Mouse (Mus musculus) hindbrain, postnatal 0 days (tissue): ENCODE results near the gene Nif3l1. TPM values are rescaled to one million over a fixed set of nuclear protein-coding genes. Genes with fewer than 3 reads are reported as not detected.

Source experiments
- ATAC-seq: fragments of 200-750 bp; cut with Nextera tagmentation; 2 replicates; pipeline ENCODE4 v1.8.0; 2017; ENCODE audit warnings: mild to moderate bottlenecking, moderate TSS enrichment, moderate library complexity
- DNase-seq: peaks from one replicate; pipeline ENCODE4 v3.0.0-alpha.2; 2015; ENCODE audit warnings: low spot score
- H3K27ac ChIP-seq: fragments of 300-500 bp; sonication (generic); 2 replicates; pipeline ENCODE4 v1.5.1; 2014; ENCODE audit warnings: mild to moderate bottlenecking
- H3K27me3 ChIP-seq: fragments of 300-500 bp; sonication (generic); 2 replicates; pipeline ENCODE4 v1.6.1; 2014; ENCODE audit warnings: low read length, mixed read lengths; ENCODE audit not compliant: insufficient read depth
- H3K36me3 ChIP-seq: fragments of 300-500 bp; sonication (generic); 2 replicates; pipeline ENCODE4 v1.6.1; 2014; ENCODE audit warnings: low read length, mixed read lengths; ENCODE audit not compliant: insufficient read depth
- H3K4me1 ChIP-seq: fragments of 300-500 bp; sonication (generic); 2 replicates; pipeline ENCODE4 v1.6.1; 2014; ENCODE audit warnings: antibody characterized with exemption, low read length, mixed read lengths; ENCODE audit not compliant: insufficient read depth
- H3K4me2 ChIP-seq: fragments of 300-500 bp; sonication (generic); 2 replicates; pipeline ENCODE4 v1.6.1; 2014; ENCODE audit warnings: low read depth, mild to moderate bottlenecking, low read length, moderate library complexity, mixed read lengths
- H3K4me3 ChIP-seq: fragments of 300-500 bp; sonication (generic); 2 replicates; pipeline ENCODE4 v1.5.1; 2014; ENCODE audit warnings: low read length
- H3K9ac ChIP-seq: fragments of 300-500 bp; sonication (generic); replicated peaks from 2 replicates; pipeline ENCODE4 v1.6.1; 2014; ENCODE audit warnings: mild to moderate bottlenecking, low read length, moderate library complexity, mixed read lengths
- H3K9me3 ChIP-seq: fragments of 300-500 bp; sonication (generic); 2 replicates; pipeline ENCODE4 v1.6.1; 2016; ENCODE audit warnings: low read length, mixed read lengths
- CTCF ChIP-seq: IDR thresholded peaks from 2 replicates; pipeline ENCODE4 v1.5.1; 2016; ENCODE audit warnings: antibody characterized with exemption, control low read depth, low read depth
- WGBS: fragments of 180-500 bp; shearing (Covaris S2); extraction: QIAGEN DNeasy Blood & Tissue Kit; methylation state at CpG from one replicate; pipeline ENCODE4 v1.1.7; 2014; 5-methylcytosine and 5-hydroxymethylcytosine counted together
- polyA plus RNA-seq: library from polyadenylated mRNA; unstranded; fragments of >200 nt; fragmentation: Nextera tagmentation; extraction: Ambion mirVana; gene quantifications from 2 replicates; pipeline ENCODE4 v1.2.1, GENCODE M21; 2015
- total RNA-seq: library from RNA; depleted of rRNA; stranded (reverse); fragments of >200 nt; gene quantifications from 2 replicates; pipeline ENCODE4 v1.2.3, GENCODE M21; 2014

Nif3l1 gene
- total and polyA plus RNA-seq, 2 experiments from 2014 or later = 28.6 to 37.5 TPM

DNA sequence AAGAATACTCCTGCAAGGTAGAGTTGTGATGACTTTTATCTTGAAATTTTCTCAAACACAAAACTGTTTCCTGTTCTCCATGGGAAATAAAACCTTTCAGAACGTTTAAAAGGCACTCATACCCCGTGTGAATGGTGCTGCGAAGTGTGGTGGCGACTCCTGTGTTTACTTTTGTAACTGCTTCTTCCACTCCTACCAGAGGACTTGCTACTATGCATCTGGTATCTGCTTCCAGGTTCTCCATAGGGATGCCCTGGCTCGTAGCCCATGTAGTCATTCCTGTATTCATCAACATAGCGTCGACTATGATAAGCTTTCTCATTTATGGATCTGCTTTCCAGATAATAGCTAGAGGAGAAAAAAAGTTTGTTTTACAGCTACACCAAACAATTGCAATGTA lies 24.0 kb upstream of the Nif3l1 start:
- 48% methylated on average over 7 of the region's 7 CpGs for WGBS
- Histone ChIP-seq H3K4me3 (no peak overlapping the region), H3K4me2 (peak overlapping the region; percentile 72; the same call in 1 of the 2 replicates), H3K27ac (no peak overlapping the region), H3K27me3 (no peaks in the 10 kb centered on the region), H3K4me1 (peaks cover 3% of the 10 kb centered on the region; the same call in 1 of the 2 replicates), H3K36me3 (peaks cover 41% of the 10 kb centered on the region), H3K9ac (no peak overlapping the region), H3K9me3 (no peaks in the 10 kb centered on the region)
- TF ChIP-seq CTCF = no peak
- DNase-seq (peak; percentile 20), ATAC-seq (no peak)

DNA sequence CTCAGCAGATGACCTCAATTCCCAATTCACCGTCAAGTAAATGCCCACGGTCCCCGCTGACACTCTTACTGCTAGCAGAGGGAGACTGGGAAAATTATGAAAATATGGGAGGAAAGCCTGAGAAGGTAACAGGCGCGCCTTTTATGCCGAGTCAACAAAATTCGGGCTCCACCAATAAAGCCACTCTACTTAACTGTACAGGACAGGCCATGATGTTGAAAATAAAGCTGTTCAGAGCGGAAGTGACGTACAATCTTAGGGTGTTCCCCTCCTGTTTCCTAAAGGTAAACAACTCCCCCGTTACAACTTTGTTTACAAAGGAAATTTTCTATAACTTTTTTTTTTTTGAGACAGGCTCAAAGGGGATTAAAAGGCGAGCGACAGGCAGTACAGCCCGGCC lies 22.1 kb upstream of the Nif3l1 start:
- H3K27ac ChIP-seq = peak overlapping the region; percentile 99
- ATAC-seq (peak; percentile 60), DNase-seq (peak; percentile 80)
- H3K4me3 ChIP-seq = peak overlapping the region; percentile 68
- no peaks in the 10 kb centered on the region for H3K9me3 ChIP-seq
- H3K9ac ChIP-seq = peak overlapping the region; percentile 99
- TF ChIP-seq CTCF = no peak
- peaks cover 3% of the 10 kb centered on the region; the same call in 1 of the 2 replicates for H3K4me1 ChIP-seq
- WGBS = 3% methylated on average over 13 of the region's 13 CpGs
- H3K36me3 ChIP-seq = peaks cover 25% of the 10 kb centered on the region
- peak overlapping the region; percentile 72 for H3K4me2 ChIP-seq
- no peaks in the 10 kb centered on the region for H3K27me3 ChIP-seq

DNA sequence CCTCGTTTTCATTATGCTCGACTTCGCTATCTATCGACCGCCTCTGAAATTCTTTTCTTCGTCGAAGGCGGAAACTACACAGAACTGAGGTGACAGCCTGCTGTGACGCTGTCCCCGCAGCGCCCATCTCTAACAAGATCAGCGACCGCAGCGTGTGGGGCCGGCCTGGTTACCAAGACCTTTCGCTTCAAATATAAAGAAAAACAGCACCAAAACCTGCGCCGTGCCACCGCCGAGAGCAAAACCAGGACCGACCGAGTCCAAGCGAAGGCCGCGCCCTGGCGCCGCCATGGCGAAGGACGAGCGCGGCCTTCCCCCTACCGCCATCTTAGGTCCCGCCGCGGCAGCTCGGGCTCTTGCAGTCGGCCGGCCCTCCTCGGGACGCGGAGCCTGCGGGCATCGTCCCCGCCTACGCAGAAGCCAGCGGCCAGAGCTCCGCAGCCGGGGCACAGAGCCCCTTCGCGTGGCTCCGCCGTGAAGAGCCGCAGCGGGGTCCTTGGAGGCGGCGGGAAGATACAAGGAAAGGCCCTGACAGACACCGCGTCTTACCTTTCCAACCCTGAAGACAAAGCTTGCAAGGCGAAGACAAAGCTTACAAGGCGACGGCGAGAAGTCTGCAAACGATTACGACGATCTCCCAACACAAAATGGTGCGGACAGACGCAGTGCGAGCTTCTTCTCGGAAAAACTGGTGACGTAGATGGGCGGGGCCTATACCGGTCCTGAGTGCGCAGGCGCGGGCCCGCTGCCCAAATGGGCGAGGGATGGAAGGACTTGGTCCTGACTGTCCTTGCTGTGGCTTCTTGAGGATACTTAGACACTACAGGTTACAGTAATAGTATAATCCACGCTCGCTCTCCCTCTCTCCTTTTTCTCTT lies 21.3 kb upstream of the Nif3l1 start, which contains the start of gene Clk1:
Clk1 (minus strand) TSS at position 696 of the 878 bp plus-strand sequence.
- under 1% methylated on average over 79 of the region's 79 CpGs for WGBS
- peak within 1 kb of the TSS; percentile 72 for H3K4me2 ChIP-seq
- H3K36me3 ChIP-seq = peaks cover 17% of the 10 kb centered on the region
- peak; percentile 96 for ATAC-seq
- peak within 1 kb of the TSS; percentile 99 for H3K9ac ChIP-seq
- no peaks in the 10 kb centered on the region for H3K27me3 ChIP-seq
- no peaks in the 10 kb centered on the region for H3K9me3 ChIP-seq
- no peak for TF ChIP-seq CTCF
- peak within 1 kb of the TSS; percentile 68 for H3K4me3 ChIP-seq
- peak; percentile 96 for DNase-seq
- H3K4me1 ChIP-seq = peaks cover 3% of the 10 kb centered on the region; the same call in 1 of the 2 replicates
- H3K27ac ChIP-seq = peak within 1 kb of the TSS; percentile 99

DNA sequence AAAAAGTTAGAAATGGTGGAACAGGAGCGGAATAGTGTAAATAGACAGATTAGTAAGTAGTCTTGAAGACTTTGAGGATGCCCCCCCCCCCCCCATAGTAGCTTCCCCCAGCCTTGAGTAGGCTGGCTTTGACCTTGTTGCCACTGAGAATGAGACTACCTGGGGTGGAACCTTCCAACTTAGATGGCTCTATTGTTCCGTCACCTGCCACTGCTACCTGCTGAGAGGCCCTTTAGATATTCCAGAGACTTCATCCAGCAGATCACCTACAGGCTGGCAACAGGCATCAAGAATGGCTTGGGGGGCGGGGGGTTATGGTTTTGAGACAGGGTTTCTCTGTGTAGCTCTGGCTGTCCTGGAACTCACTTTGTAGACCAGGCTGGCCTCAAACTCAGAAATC lies 20.4 kb upstream of the Nif3l1 start:
- peaks cover 3% of the 10 kb centered on the region; the same call in 1 of the 2 replicates for H3K4me1 ChIP-seq
- no peaks in the 10 kb centered on the region for H3K27me3 ChIP-seq
- no peaks in the 10 kb centered on the region for H3K9me3 ChIP-seq
- H3K4me3 ChIP-seq = no peak overlapping the region
- WGBS = 75% methylated on average over 3 of the region's 3 CpGs
- no peak for TF ChIP-seq CTCF
- no peak overlapping the region for H3K9ac ChIP-seq
- ATAC-seq (no peak), DNase-seq (no peak)
- H3K27ac ChIP-seq = no peak overlapping the region
- peak overlapping the region; percentile 72; the same call in 1 of the 2 replicates for H3K4me2 ChIP-seq
- peaks cover 14% of the 10 kb centered on the region; the same call in 1 of the 2 replicates for H3K36me3 ChIP-seq

DNA sequence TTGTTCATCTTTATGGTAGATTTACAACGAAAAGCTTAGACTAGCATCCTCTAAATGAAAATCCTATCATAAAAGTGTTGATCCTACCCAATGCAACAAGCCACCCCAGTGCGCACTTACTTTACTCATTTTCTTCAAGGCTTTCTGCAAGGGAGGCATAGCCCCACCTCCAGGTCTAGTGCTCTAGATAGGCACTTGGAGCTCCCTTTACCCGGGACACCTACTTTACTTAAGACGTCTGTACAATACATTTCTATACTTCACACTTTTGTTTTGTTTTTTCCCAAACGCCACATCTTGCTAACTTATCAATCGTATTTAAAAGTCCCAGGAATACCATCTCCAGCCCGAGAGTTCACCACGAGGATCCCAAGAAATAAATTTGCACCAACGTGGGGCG lies 260 bp upstream of the Nif3l1 start:
- H3K36me3 ChIP-seq = 0 out of 2 replicates have a peak, but pooled peaks cover 3% of the 10 kb centered on the region
- H3K4me3 ChIP-seq = peak overlapping the region; percentile 65
- 13% methylated on average over 10 of the region's 10 CpGs for whole genome bisulfite sequencing
- peak overlapping the region; percentile 62 for H3K4me2 ChIP-seq
- H3K27me3 ChIP-seq = no peaks in the 10 kb centered on the region
- ATAC-seq (no peak), DNase-seq (no peak)
- no peak for TF ChIP-seq CTCF
- H3K27ac ChIP-seq = peak overlapping the region; percentile 91
- H3K9me3 ChIP-seq = no peaks in the 10 kb centered on the region
- peak overlapping the region; percentile 75 for H3K9ac ChIP-seq
- peaks cover 6% of the 10 kb centered on the region; the same call in 1 of the 2 replicates for H3K4me1 ChIP-seq

DNA sequence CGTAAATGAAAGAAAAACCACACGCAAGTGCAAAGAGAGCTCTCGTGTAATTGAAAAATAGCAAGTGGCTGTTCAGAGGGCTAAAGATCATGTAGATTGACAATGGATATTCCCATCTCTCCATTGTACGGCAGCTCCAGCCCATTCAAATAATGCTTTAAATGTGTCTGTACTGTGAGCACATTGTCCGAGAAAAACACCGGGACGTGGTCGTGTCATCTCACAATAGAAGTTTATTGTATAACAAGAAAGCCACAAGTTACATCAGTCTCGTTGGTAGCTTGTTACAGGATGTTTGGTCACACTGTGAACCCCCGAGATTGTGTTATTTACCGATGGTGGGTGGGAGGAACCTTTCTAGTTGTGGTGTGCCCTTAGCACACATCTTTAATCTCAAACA lies 910 bp downstream of the Nif3l1 start:
- Histone ChIP-seq H3K9me3 (no peaks in the 10 kb centered on the region), H3K4me3 (peak overlapping the region; percentile 65), H3K4me2 (peak overlapping the region; percentile 62), H3K4me1 (peaks cover 6% of the 10 kb centered on the region; the same call in 1 of the 2 replicates), H3K27ac (peak overlapping the region; percentile 91), H3K27me3 (no peaks in the 10 kb centered on the region), H3K9ac (peak overlapping the region; percentile 75), H3K36me3 (peaks cover 4% of the 10 kb centered on the region; the same call in 1 of the 2 replicates)
- TF ChIP-seq CTCF = no peak
- no peak for DNase-seq
- 4% methylated on average over 11 of the region's 11 CpGs for WGBS
- no peak for ATAC-seq
